Mouse (Mus musculus) kidney, adult 2 months (tissue): ENCODE data around the gene Secisbp2l. TPM values are rescaled to one million over a fixed set of nuclear protein-coding genes. Genes with fewer than 3 reads are reported as not detected.

Experiments used
- DNase-seq: peaks from one replicate; pipeline ENCODE4 v3.0.0; 2021
- H3K27ac ChIP-seq: fragments of 200-500 bp; 2 replicates; pipeline ENCODE4 v1.5.1; 2012; ENCODE audit warnings: low read depth, low read length, control low read depth, inconsistent platforms; ENCODE audit not compliant: insufficient read depth
- H3K27me3 ChIP-seq: fragments of 200-500 bp; replicated peaks from 2 replicates; pipeline ENCODE4 v1.6.1; 2012; ENCODE audit warnings: mild to moderate bottlenecking, moderate library complexity, low read length, inconsistent platforms; ENCODE audit not compliant: control insufficient read depth, insufficient read depth
- H3K36me3 ChIP-seq: fragments of 200-500 bp; 2 replicates; pipeline ENCODE4 v1.6.1; 2012; ENCODE audit warnings: mild to moderate bottlenecking, moderate library complexity, low read length, inconsistent platforms; ENCODE audit not compliant: control insufficient read depth, insufficient read depth
- H3K4me1 ChIP-seq: fragments of 200-500 bp; 2 replicates; pipeline ENCODE4 v1.6.1; 2011; ENCODE audit warnings: low read length; ENCODE audit not compliant: control insufficient read depth, insufficient read depth
- H3K4me3 ChIP-seq: fragments of 200-500 bp; 2 replicates; pipeline ENCODE4 v1.5.1; 2011; ENCODE audit warnings: mild to moderate bottlenecking, low read depth, low read length, control low read depth; ENCODE audit not compliant: insufficient read depth
- CTCF ChIP-seq: fragments of 200-500 bp; conservative IDR thresholded peaks from 2 replicates; pipeline ENCODE4 v1.5.1; 2011; ENCODE audit warnings: low read depth, mild to moderate bottlenecking, control low read depth, low read length, moderate library complexity, mixed read lengths; ENCODE audit not compliant: insufficient read depth, insufficient read length
- POLR2A ChIP-seq: fragments of 200-500 bp; IDR thresholded peaks from one replicate; pipeline ENCODE4 v1.6.1; 2011; ENCODE audit warnings: low read depth, low read length, control low read depth
- WGBS: fragments of 180-500 bp; shearing (Covaris S2); methylation state at CpG from one replicate; pipeline ENCODE4 v1.1.7; 2018; 5-methylcytosine and 5-hydroxymethylcytosine counted together
- polyA plus RNA-seq: library from polyadenylated mRNA; depleted of rRNA; stranded (reverse); fragments of >200 nt; gene quantifications from 2 replicates; pipeline ENCODE4 v1.2.3, GENCODE M21; 2012

Secisbp2l gene
- polyA plus RNA-seq, 1 experiment, result 14.6 TPM

DNA sequence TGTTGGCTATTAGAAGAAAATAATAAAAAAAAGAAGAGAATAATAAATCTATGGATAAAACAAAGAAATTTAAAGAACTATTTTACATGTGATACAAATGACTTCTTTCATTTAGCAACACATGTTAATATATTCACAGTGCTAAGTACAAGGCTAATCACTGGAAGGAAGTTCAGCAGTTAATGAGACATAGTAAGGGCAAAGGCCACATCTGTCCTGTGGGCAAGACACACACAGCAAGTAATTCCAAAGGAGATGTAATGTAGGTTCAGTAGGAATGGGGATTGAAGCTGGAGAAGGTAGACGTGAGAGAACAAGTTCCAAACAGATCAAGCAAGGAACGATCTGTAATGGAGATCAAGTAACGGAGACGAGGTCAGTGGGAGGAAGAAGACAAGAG lies 1.7 kb upstream of the Secisbp2l start:
- Histone ChIP-seq H3K27me3 (no peaks in the 10 kb centered on the region), H3K4me1 (peaks cover 24% of the 10 kb centered on the region), H3K27ac (peak overlapping the region; percentile 47; the same call in 1 of the 2 replicates), H3K36me3 (no peaks in the 10 kb centered on the region), H3K4me3 (no peak overlapping the region)
- peak; percentile 66 for DNase-seq
- TF ChIP-seq POLR2A (no peak), CTCF (no peak)
- WGBS, result 47% methylated on average over 4 of the region's 4 CpGs

DNA sequence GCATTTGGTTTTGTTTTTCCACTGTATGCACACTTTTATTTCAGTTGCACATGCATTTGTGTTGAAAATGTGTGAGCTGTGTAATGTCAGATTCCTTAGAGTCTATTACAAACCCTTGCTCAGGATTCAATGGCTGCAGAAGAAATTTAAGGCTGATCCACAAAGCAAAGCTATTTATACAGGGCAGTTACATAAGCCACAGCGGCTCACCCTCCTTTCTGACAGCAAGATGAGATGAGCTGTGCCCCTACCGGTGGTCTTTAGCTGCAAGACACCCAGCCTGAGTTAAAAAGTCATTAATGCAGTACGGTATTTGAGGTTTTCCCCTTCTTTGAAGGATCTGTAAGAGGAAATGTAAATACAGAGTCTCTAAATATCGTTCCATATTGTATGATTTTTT lies 1.2 kb upstream of the Secisbp2l start:
- peaks cover 25% of the 10 kb centered on the region for H3K4me1 ChIP-seq
- no peaks in the 10 kb centered on the region for H3K27me3 ChIP-seq
- no peak overlapping the region for H3K27ac ChIP-seq
- TF ChIP-seq POLR2A, result no peak
- no peak for TF ChIP-seq CTCF
- H3K36me3 ChIP-seq, result no peaks in the 10 kb centered on the region
- 58% methylated on average over 4 of the region's 4 CpGs for WGBS
- DNase-seq, result no peak
- H3K4me3 ChIP-seq, result no peak overlapping the region

DNA sequence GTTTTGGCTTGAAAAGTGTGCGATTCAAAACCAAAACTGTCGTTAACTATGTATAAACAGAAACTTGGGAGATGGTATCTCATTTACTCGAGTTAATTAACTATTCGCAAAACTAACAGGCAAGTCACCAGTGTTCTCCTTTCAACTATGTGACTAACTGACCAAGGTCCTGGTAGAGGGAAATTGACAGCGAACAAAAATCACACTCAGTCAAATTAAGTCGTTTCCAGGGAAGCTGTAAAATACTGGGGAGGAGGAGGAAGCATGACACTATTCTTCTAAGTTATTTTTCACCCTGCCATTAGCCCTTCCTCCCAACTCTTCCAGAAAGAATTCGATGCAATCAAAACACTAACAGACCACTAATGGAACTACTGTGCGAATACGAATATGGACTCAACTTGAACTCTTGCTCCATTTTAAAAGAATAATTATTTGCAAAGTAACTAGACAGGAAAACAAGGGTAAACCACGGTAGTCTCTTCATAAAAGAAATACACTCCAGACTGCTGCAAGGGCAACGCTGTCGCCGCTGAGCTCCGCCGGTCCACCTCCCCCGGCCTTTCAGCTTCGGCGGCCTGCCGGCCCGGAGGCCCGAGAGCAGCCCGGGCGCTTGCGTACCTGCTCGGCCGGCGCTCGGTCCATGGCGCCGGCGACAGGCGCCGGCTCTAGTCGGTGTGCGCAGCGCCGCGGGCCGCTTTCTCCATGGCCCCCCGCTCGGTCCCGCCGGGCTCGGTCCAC lies 522 bp downstream of the Secisbp2l start:
- H3K4me1 ChIP-seq, result peaks cover 22% of the 10 kb centered on the region
- no peak for TF ChIP-seq CTCF
- TF ChIP-seq POLR2A, result no peak
- no peaks in the 10 kb centered on the region for H3K27me3 ChIP-seq
- under 1% methylated on average over 44 of the region's 44 CpGs for WGBS
- peak overlapping the region; percentile 91 for H3K4me3 ChIP-seq
- peak overlapping the region; percentile 82 for H3K27ac ChIP-seq
- DNase-seq, result peak; percentile 39
- no peaks in the 10 kb centered on the region; the same call in 1 of the 2 replicates for H3K36me3 ChIP-seq

DNA sequence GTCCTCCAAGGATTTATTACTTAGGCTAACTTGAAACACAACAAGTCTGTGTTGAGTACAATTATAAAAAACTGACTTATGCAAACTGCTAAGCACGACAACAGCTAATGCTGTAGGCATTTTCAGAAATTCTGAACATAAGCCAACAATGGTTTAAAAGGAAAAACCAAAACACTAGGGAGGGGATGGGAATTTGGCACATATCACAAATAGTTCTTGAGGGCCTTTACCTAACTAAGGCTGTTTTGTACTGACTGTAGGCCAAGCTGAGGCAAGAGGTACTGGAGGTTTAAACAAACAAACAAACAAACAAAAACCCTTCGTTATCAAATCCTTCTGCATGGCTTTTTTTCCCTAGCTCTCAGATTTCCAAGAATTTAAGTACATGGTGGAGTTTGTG lies 1.7 kb downstream of the Secisbp2l start:
- WGBS, result 16% methylated on average over 2 of the region's 2 CpGs
- Histone ChIP-seq H3K27ac (no peak overlapping the region), H3K4me3 (no peak overlapping the region; the same call in 1 of the 2 replicates), H3K4me1 (peaks cover 22% of the 10 kb centered on the region), H3K36me3 (no peaks in the 10 kb centered on the region; the same call in 1 of the 2 replicates), H3K27me3 (no peaks in the 10 kb centered on the region)
- no peak for TF ChIP-seq POLR2A
- TF ChIP-seq CTCF, result no peak
- DNase-seq, result no peak

DNA sequence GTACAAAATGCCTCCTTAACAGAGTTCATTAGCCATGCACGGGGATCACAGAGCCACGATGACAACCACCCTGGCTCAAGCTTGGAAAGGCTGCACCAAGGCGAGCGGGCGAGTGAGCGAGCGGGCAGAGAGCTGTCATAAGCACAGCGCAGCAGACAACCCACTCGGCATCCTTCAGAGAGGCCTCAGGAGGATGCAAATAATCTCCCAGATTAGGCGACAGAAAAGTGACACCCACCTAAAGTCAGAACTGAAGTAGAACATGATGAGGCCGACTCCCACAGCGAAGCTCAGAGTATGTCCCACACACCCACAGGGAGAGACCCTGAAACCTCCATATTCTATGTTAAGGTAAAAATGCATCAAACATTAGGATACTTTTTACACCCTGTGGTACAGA lies 4.3 kb downstream of the Secisbp2l start:
- Histone ChIP-seq H3K27ac (no peak overlapping the region), H3K27me3 (no peaks in the 10 kb centered on the region), H3K4me1 (peaks cover 16% of the 10 kb centered on the region), H3K4me3 (no peak overlapping the region), H3K36me3 (peaks cover 2% of the 10 kb centered on the region; the same call in 1 of the 2 replicates)
- 75% methylated on average over 12 of the region's 12 CpGs for WGBS
- DNase-seq, result no peak
- TF ChIP-seq POLR2A (no peak), CTCF (no peak)

DNA sequence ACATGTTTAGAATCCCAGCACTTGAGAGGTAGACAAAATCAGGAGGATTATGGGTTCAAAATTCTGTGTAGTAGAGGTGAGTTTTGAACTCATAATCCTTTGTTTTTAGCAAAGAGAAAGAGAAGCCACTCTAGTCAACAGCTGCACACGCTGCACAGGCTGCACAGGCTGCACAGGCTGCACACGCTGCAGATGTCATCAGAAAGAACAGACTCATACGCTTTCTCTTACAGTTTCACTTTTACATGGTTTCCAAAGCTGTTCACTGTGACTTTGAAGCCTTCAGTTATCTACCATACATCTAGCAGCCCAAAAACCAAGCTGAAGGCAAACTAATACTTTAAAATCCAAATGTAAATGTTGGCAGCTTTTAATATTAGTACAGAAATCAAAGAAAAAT lies 5.7 kb downstream of the Secisbp2l start:
- Histone ChIP-seq H3K27ac (no peak overlapping the region), H3K36me3 (peaks cover 2% of the 10 kb centered on the region; the same call in 1 of the 2 replicates), H3K4me3 (no peak overlapping the region), H3K4me1 (peaks cover 14% of the 10 kb centered on the region), H3K27me3 (no peaks in the 10 kb centered on the region)
- TF ChIP-seq CTCF, result no peak
- no peak for TF ChIP-seq POLR2A
- WGBS, result 76% methylated on average over 3 of the region's 3 CpGs
- no peak for DNase-seq

DNA sequence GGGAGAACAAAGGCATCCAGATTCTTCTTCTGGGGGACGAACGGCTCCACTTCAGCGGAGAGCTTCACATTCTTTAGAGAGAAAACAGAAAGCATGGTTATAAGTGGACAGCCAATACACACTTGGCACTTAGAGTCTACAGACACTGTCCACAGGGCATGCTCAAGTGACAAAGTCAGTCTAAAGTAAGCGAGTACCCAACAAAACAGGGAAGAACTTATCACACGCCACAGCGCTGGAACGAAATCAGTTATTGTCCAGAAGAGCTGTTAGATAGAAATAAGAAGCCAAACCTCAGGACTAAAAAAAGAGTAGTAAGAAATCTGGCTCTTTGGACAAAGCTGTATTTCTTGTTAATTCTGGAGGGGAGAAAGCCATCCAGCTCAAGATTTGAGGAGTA lies 7.0 kb downstream of the Secisbp2l start:
- peaks cover 2% of the 10 kb centered on the region; the same call in 1 of the 2 replicates for H3K36me3 ChIP-seq
- DNase-seq, result no peak
- H3K4me3 ChIP-seq, result no peak overlapping the region
- no peak overlapping the region for H3K27ac ChIP-seq
- no peaks in the 10 kb centered on the region for H3K27me3 ChIP-seq
- peaks cover 10% of the 10 kb centered on the region for H3K4me1 ChIP-seq
- WGBS, result 91% methylated on average over 7 of the region's 7 CpGs
- TF ChIP-seq CTCF (no peak), POLR2A (no peak)
